Mouse (Mus musculus) liver, adult 2 months (tissue): ENCODE measurements at regions not wholly inside any gene's neighbourhood (a gene's known extent, or its start where the extent isn't known, plus 50 kb on each side); places are given as distances from the start of the nearest gene placed in this dataset.

Experiments used
- CTCF ChIP-seq: fragments of 200-500 bp; IDR thresholded peaks from 2 replicates; pipeline ENCODE4 v1.5.1; 2011; ENCODE audit warnings: low read depth, low read length, control low read depth
- POLR2A ChIP-seq: fragments of 200-500 bp; IDR thresholded peaks from 2 replicates; pipeline ENCODE4 v1.6.1; 2011; ENCODE audit warnings: low read length, control low read depth; ENCODE audit not compliant: insufficient read depth; ENCODE audit errors: extremely low read depth

- TF ChIP-seq POLR2A (no peak), CTCF (no peak)
Observed at GRCm38 (mm10) chr14:106760150-106760549, 654.2 kb downstream of the Trim52 start.
